Mouse (Mus musculus) kidney, adult 2 months (tissue): Measurements from ENCODE around the gene Mb.

Experiments used
- CTCF ChIP-seq: fragments of 200-500 bp; conservative IDR thresholded peaks from 2 replicates; pipeline ENCODE4 v1.5.1; 2011; ENCODE audit warnings: low read depth, mild to moderate bottlenecking, control low read depth, low read length, moderate library complexity, mixed read lengths; ENCODE audit not compliant: insufficient read depth, insufficient read length
- POLR2A ChIP-seq: fragments of 200-500 bp; IDR thresholded peaks from one replicate; pipeline ENCODE4 v1.6.1; 2011; ENCODE audit warnings: low read depth, low read length, control low read depth

DNA sequence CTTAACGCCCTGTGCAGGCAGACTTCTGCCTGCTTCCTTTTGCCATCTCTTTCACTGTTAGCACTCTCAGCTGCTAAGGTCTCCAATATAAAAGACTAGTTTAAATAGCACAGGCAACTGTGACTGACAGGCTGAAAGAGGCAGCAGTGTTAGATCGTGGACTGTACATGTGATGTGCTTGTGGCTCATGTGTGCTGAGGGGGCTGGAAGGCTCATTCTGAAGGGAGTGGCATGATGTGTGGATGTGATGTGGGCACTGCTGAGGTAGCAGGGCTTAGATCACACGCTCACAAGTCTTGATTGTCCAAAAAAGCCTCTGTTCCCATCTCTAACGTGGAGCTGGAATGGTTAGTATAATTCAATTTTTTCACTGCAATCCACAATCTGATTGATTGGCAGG, 40.9 kb upstream of the Mb start:
- TF ChIP-seq POLR2A = no peak
- TF ChIP-seq CTCF = no peak
